Mouse (Mus musculus) urinary bladder, adult 18-20 months (tissue): ENCODE results near the gene Muc15.

Source experiments
- DNase-seq, 2 experiments: peaks; one replicate each; pipeline ENCODE4 v3.0.0; 2022; ENCODE audit warnings: low spot score in 2 of 2, mixed read lengths in 2 of 2

The Muc15 gene

DNA sequence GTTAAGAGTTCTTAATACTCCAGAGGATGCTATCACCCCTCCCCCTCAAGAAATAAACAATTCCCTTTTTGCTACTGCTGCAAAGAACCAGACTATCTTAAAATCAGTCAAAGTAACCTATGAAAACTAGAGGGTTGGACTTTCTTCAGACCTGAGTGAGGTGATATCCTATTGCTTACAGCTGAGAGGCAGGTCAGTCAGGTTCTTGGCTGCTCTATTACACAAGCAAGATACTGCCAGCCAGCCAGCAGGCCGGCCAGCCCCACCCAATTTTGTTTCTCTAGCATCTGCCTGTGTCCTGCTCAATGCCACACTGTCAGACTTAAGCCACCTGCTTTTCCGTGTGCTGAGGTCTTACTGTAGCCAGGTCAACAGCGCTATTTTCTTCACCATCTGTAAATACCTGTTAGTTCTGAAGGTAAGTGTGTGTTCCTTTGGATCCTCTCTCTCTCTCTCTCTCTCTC, at the start of gene Muc15:
Gene Muc15, plus strand, starts transcription at position 51 of the 464 bp plus-strand sequence.
- DNase-seq, result peak in 1 of 2 experiments; percentile 27

DNA sequence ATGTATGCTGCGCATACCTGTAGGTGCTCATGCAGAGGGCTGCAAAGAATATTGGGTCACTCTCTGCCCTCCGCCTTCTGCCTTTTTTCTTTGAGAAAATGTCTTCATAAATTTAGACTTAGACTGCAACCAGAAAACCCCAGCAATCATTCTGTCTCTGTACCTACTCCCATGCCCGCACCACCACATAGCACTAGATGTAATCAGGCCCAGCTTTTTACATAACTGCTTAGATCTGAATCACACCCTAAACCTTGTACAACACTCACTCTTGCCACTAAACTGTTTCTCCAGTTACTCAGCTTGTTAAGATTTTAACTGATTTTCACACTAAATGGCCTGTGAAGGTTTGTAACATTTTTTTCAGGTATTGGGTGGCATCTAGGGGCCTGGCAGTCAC, 11.7 kb upstream of the Muc15 start:
- no peak for DNase-seq

DNA sequence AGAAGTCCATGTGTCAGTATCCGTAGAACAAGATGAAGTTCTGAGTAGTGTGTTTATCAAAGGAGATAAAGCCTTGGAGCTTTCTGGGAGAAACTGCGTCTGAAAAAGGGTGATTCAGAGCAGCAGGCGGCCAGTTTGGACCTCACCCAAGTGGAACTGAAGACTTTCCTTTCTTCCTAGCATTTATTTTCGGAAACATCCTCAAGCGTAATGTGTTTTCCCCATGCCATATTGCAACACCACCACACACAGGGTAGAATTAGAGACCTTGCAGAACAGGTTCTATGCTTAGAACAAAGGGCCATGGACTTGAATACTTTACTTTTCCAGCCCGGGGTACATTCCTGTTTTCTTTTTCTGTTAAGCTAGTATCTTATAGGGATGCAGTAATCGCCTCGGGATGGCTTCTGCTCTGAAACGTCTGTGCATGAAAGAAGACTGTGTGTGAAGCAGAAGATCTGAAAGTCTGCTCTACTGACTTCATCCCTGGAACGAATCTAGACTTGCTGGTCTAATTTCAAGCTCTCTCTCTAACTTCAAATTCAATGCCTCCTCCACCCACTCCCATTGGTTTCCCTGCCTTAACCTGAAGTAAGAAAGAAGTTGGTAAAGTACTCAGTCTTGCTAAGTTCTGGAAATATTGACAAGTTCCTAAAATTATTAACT, 11.0 kb upstream of the Muc15 start:
- peak in 1 of 2 experiments; percentile 41 for DNase-seq

DNA sequence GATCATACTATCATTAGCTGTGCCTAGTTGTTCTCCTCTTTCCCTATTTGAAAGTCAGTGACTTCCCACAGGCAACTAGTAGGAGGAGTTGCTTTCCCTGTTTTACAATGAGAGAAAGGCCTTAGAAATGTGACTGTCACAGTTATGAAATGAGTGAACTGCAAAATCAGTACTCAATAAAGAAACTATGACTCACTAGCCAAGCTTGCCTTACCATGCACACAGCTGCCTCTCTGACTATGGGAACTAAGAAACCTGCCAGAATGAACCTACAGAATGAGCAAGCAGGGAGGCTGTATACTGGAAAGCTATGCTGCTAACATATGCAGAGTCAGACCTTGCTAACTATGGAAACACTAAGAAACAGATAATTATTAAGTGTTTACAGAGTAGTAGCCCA, 2.1 kb upstream of the Muc15 start:
- no peak for DNase-seq

DNA sequence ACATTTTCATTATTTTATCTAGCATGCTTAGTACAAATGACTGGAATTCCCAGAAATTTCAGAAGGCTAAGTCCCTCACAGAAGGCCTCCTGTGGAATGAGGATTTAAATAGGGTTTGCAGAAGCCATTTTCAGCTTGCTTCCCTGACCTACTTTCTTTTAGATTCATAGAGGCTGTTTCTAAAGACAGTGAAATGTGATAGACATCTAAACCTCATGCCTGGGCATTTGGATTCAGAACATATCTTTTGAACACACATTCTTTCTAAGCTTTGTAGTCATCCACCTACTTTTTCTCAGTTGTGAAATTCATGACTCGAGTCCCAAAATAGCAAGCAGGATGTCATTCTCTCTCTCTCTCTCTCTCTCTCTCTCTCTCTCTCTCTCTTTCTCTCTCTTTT, 1.1 kb downstream of the Muc15 start:
- DNase-seq, result no peak

DNA sequence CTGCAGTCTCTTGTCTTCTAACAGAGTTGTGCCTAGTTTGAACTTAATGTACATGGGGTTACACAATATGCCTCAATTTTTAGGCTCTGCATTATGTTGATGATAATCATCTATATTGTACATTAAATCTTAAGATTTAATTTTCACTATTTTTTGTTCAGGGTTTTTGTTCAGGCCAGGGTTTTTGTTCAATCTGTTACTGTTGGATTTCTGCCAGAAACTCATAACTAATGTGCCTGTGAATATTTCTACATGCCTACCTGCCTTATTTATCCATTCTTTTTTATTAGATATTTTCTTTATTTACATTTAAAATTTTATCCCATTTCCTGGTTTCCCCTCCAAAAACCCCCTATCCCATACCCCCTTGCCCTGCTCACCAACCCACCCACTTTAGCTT, 5.0 kb downstream of the Muc15 start:
- no peak for DNase-seq

DNA sequence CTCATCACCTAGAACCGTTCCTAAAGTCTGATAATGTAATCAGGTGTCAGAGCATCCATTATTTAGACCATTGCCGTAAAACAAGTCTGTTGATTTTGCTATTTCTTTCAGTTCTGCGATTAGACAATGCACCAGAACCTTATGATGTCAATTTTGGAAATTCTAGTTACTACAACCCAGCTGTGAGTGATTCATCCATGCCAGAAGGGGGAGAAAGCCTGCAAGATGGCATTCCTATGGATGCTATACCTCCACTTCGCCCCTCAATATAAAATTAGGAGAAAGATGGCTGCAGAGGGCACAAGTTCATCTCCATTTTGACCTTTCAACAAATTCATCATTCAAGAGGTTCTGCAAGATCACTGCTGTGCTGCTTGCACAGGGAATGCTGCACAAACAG, 16.1 kb downstream of the Muc15 start:
- no peak for DNase-seq

DNA sequence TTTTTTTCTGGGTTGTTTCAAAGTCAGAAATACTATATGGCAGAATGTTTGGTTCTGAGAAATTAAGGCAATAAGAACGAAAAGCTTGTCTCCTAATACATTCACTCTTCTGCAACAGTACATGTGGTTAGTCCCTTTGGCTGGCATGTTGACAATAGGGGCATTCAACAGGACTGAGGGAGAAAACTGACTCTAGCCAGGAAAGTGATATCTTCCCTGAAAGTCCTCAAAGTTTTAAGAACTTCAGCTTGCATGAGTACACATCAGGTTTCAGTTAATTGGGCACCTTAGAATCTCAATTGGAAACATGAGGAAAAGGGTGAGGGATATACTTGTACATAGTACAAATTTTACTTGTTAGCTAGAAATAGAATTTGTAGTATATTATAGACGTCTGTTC, 16.8 kb downstream of the Muc15 start:
- no peak for DNase-seq

DNA sequence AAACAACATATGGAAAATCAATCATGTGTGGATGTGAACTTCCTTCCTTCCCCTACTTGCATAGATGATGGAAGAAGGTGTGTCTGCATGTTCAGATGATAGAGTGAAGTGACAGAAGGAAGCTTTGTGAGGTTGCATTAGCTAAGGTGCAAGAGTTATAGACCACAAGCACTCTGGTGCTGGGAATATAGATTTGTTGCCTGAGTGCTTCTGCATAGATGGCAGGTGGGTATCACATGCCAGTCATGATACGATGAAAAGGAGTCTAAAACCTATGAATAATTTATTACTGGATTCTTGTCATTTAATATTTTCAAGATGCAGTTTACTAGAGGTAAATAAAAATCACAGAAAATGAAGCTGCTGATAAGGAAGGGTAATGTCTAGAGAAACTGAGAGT, 18.6 kb downstream of the Muc15 start:
- DNase-seq, result no peak

DNA sequence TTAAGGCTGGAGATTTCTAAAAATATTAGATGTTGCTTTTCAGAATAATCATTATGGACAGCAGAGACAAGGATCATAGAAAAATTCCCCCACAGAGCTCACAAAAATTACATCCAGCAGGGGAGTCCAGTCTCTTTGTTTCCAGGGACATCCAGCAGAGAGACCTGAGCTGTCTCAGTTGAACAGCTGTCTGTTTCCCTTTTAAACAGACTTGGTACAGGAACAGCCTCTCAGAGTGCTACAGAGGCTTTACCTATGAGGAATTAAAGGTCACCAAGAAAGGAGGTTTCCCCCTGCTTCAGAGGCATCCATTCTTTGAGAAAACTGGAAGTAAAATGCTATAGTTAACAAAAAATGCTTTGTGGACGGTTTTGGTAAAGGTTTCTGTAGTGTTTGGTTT, 19.4 kb downstream of the Muc15 start:
- no peak for DNase-seq

DNA sequence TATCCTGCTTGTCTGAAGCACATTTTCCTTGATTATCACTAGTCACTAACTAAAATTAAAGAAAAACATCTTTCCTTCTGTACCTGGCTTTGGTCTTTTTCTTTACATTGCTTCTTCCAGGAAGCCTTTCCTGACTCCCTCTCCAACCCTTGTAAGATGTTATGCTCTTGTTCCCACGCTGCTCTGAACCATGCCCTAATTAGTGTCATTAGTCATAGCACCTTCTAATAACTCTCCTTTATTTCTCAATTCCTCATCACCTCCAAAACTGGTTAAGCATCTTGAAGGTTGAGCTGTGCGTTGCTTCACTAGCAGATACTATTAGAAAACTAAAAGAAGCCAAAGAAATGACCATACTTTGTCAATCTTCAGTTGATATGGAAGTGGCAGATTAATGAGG, 36.4 kb downstream of the Muc15 start:
- DNase-seq, result no peak

DNA sequence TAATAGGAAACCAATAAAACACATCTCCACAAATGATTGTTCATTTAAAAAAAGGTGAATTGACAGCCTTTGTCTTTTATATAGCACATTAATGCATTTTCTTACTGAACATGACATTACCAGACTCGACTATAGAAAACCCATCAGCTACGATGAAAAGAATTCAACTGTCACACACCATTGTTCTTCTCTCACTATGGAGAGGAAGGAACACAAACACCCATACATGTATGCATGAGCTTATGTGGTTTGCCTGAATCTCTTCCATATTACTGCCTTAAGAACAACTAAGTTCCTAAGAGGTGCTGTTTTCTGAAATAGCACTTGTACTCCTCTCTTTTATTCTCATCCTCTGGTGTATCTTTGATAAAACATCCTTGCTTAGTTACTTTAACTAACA, 38.3 kb downstream of the Muc15 start:
- DNase-seq, result no peak

DNA sequence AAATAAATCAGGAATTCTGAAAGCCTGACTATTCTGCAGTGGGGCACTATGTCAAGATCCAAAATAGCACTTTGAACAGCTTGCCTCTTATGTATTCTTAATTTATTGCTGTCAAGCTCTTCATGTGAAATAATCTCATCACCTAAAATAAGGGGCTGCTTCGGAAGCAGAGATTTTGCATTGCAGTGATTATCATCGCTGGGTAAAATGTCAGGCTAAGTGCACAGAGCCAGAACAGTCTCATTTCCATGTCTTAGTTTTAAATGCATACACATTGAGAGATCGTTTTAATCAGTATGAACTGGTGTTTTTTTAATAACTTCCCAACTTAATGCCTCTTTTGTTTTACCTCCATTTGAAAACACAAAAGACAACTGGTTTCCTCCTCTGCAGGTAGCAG, 66.3 kb downstream of the Muc15 start:
- DNase-seq, result no peak
